Mouse (Mus musculus) heart, adult 2 months (tissue): ENCODE data around the gene Tmem243. TPM values are rescaled to one million over a fixed set of nuclear protein-coding genes. Genes with fewer than 3 reads are reported as not detected.

Source experiments
- DNase-seq, 2 experiments: peaks; one replicate each; pipeline ENCODE4 v3.0.0; 2021
- H3K27ac ChIP-seq: fragments of 200-600 bp; 2 replicates; pipeline ENCODE4 v1.8.1; 2022
- H3K27me3 ChIP-seq: fragments of 200-500 bp; 2 replicates; pipeline ENCODE4 v1.6.1; 2012; ENCODE audit warnings: mild to moderate bottlenecking, low read length, inconsistent platforms, mixed read lengths; ENCODE audit not compliant: control insufficient read depth, insufficient read depth
- H3K36me3 ChIP-seq: fragments of 200-500 bp; 2 replicates; pipeline ENCODE4 v1.6.1; 2012; ENCODE audit warnings: low read length, inconsistent platforms; ENCODE audit not compliant: control insufficient read depth, insufficient read depth
- H3K4me1 ChIP-seq: fragments of 200-500 bp; 2 replicates; pipeline ENCODE4 v1.6.1; 2011; ENCODE audit warnings: low read length; ENCODE audit not compliant: control insufficient read depth, insufficient read depth
- H3K4me3 ChIP-seq: fragments of 200-600 bp; 2 replicates; pipeline ENCODE4 v1.8.1; 2022
- H3K79me2 ChIP-seq: fragments of 200-500 bp; replicated peaks from 2 replicates; pipeline ENCODE4 v1.6.1; 2012; ENCODE audit warnings: mild to moderate bottlenecking, inconsistent platforms, low read length, moderate library complexity, mixed read lengths; ENCODE audit not compliant: control insufficient read depth, insufficient read depth
- H3K9ac ChIP-seq: fragments of 200-500 bp; 2 replicates; pipeline ENCODE4 v1.6.1; 2012; ENCODE audit warnings: low read depth, mild to moderate bottlenecking, control low read depth, inconsistent platforms, low read length, mixed read lengths
- CTCF ChIP-seq: fragments of 200-600 bp; IDR thresholded peaks from 2 replicates; pipeline ENCODE4 v1.8.1; 2022; ENCODE audit warnings: antibody characterized with exemption, mild to moderate bottlenecking, moderate library complexity
- EP300 ChIP-seq: fragments of 200-500 bp; IDR thresholded peaks from 2 replicates; pipeline ENCODE4 v1.6.1; 2011; ENCODE audit warnings: low read depth, low read length, control low read depth; ENCODE audit not compliant: insufficient read depth
- POLR2A ChIP-seq: fragments of 200-500 bp; IDR thresholded peaks from 2 replicates; pipeline ENCODE4 v1.6.1; 2011; ENCODE audit warnings: mild to moderate bottlenecking, low read depth, low read length, control low read depth; ENCODE audit not compliant: insufficient read depth
- WGBS: fragments of 180-500 bp; shearing (Covaris S2); methylation state at CpG from one replicate; pipeline ENCODE4 v1.1.7; 2018; 5-methylcytosine and 5-hydroxymethylcytosine counted together
- intact Hi-C: fragments of 180-260 bp; cut with DNase I; formaldehyde crosslinking; loops from one replicate; pipeline ENCODE4 v1.15.1; 2025
- long read RNA-seq: library from polyadenylated mRNA; stranded (forward); transcript quantifications from one replicate; pipeline ENCODE4 v2.0.0, GENCODE M21; 2021
- polyA plus RNA-seq: library from polyadenylated mRNA; depleted of rRNA; stranded (reverse); fragments of >200 nt; gene quantifications from 2 replicates; pipeline ENCODE4 v1.2.3, GENCODE M21; 2012; rRNA removed
- total RNA-seq, 2 experiments: library from RNA; stranded (reverse); gene quantifications; 2 replicates each; pipeline ENCODE4 v1.2.3; 2021

The Tmem243 gene
- total RNA-seq (1 to 10 TPM; 8.1 to 9.8 TPM), polyA plus RNA-seq (14.0 and 18.2 TPM in 2 replicates)
- long read RNA-seq, full-length matches to known transcripts: 16 of 17 reads
- long read RNA-seq, partial matches to known transcripts: 0 of 17 reads
- long read RNA-seq, other reads (novel, unspliced or antisense): 1 of 17 reads

DNA sequence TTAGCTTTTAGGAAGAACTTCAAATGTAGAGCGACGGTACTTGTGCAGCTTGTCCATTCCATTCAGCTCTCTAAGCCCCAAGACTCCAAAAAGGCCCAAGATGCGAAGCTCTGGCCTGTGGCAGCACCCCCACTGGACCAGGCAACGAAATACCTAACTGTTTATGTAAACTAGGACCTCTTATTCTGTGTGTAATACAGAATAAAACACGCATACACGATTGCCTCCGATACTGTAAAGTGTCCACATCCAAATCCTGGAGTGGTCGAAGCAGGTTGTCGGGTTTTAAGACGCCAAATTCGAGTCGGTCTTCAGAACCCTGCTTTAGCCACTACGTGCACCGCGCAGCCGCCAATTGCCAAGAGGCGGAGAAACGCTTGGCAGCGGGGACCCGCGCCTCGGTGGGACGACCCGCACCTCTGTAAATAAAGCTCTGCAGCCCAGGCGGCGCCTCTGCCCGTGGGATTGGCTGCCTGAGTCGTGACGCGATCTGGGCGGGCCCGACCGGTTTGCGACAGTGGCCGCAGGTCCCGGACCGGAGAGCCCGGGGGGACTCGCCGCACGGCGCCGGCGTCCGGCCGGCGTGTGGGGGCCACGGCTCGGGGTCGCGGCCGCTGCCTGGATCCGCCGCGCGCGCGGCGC lies at the start of gene Tmem243:
Gene Tmem243, plus strand, starts transcription at position 462 of the 642 bp plus-strand sequence.
- no peaks in the 10 kb centered on the region for H3K27me3 ChIP-seq
- peak within 1 kb of the TSS; percentile 91 for H3K9ac ChIP-seq
- peaks cover 4% of the 10 kb centered on the region; the same call in 1 of the 2 replicates for H3K4me1 ChIP-seq
- no peaks in the 10 kb centered on the region for H3K79me2 ChIP-seq
- intact Hi-C loops: loop anchor here (1.0 to 5.0 kb wide), 2 partner anchors 61 to 103 kb away; partner anchors contain the start of genes Crot and Dmtf1
- under 1% methylated on average over 59 of the region's 59 CpGs for WGBS
- TF ChIP-seq POLR2A (peak; percentile 71), EP300 (no peak), CTCF (peak; percentile 17; the same call in 1 of the 2 replicates)
- peak within 1 kb of the TSS; percentile 87 for H3K4me3 ChIP-seq
- DNase-seq: peak; percentile 93 to 96
- peak within 1 kb of the TSS; percentile 85 for H3K27ac ChIP-seq
- 0 out of 2 replicates have a peak, but pooled peaks cover 1% of the 10 kb centered on the region for H3K36me3 ChIP-seq

- Histone ChIP-seq H3K4me3 (no peak overlapping the region), H3K9ac (no peak overlapping the region), H3K79me2 (no peaks in the 10 kb centered on the region), H3K27me3 (no peaks in the 10 kb centered on the region), H3K27ac (no peak overlapping the region), H3K4me1 (no peaks in the 10 kb centered on the region), H3K36me3 (no peaks in the 10 kb centered on the region)
- 11% methylated on average over 3 of the region's 3 CpGs for WGBS
- TF ChIP-seq EP300 (no peak), POLR2A (no peak), CTCF (peak; percentile 98)
- intact Hi-C loops: loop anchor here (10.0 kb wide), 2 partner anchors 111 to 191 kb away; no protein-coding TSS in a partner anchor
- DNase-seq: peak; percentile 41 to 42
Observed at GRCm38 (mm10) chr5:9056020-9056660, 44.3 kb upstream of the Tmem243 start.

DNA sequence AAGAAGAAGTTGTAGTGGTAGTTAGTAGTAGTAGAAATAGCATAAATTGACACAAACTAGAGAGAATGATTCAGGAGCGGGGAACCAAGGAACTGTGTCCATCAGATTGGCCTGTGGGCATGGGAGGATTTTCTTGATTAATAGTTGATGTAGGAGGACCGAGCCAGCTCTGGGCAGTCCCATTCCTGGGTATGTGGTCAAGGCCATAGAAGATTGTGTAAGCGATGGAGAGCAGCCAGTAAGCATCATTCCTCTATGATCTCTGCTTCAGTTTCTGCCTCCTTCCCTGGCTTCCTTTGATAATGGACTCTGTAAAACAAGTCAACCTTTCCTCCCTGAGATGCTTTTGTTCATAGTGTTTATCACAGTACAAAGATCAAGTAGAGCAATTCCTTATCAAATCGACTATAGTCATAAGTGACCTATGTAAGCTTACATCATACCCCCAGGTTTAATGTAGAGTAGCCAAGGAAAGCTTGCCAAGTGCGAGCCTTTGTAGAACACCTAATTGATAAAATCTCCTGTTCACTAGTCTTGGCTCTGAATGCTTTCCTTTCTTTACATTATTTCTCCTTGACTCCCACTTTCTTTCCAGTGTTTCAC lies 43.1 kb upstream of the Tmem243 start:
- no peaks in the 10 kb centered on the region for H3K36me3 ChIP-seq
- no peak overlapping the region for H3K4me3 ChIP-seq
- H3K4me1 ChIP-seq: no peaks in the 10 kb centered on the region
- H3K27me3 ChIP-seq: no peaks in the 10 kb centered on the region
- no peak for DNase-seq
- intact Hi-C loops: loop anchor here (10.0 kb wide), 2 partner anchors 113 to 193 kb away; no protein-coding TSS in a partner anchor
- 70% methylated on average over 5 of the region's 5 CpGs for WGBS
- no peak overlapping the region for H3K9ac ChIP-seq
- TF ChIP-seq EP300 (no peak), POLR2A (no peak), CTCF (no peak)
- H3K79me2 ChIP-seq: no peaks in the 10 kb centered on the region
- no peak overlapping the region for H3K27ac ChIP-seq

DNA sequence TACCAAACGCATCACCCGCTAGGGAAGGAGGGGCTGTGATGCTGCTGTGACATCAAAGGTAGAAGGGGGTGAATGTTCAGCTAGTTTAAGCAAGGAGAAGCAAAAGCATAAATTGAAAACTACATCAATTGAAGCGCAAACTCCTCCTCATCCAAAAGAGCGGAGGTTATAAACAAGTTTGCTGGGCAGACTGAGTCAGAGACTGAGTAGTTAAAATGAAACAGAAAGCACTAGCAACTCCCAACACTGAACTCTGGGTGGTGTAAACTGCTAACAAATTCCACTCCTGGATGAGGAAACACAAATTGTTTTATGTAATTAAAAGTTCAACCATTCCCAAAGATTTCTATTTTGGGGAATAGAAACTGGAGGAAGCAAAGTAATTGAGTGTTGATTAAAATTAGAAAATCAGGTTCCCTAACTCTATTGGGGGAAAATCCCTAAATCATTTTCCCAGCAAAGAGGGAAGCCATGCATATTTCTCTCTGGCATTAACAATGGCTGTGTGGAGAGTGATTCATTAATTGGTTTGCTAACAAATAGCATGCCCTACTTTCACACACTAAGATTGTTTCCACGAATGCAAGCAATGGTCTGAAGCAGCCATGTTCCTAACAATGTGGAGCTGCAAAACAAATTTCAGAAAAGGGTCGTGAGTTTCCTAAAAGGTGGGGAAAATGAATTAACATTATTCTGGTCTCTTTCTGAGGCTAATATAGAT lies 41.0 kb upstream of the Tmem243 start:
- 69% methylated on average over 6 of the region's 6 CpGs for WGBS
- H3K4me1 ChIP-seq: no peaks in the 10 kb centered on the region
- TF ChIP-seq POLR2A (no peak), CTCF (peak; percentile 48)
- H3K79me2 ChIP-seq: no peaks in the 10 kb centered on the region
- H3K36me3 ChIP-seq: no peaks in the 10 kb centered on the region
- intact Hi-C loops: loop anchor here (10.0 kb wide), 2 partner anchors 115 to 195 kb away; no protein-coding TSS in a partner anchor
- H3K27ac ChIP-seq: no peak overlapping the region
- no peaks in the 10 kb centered on the region for H3K27me3 ChIP-seq
- no peak overlapping the region for H3K9ac ChIP-seq
- no peak for DNase-seq
- no peak overlapping the region for H3K4me3 ChIP-seq

- Histone ChIP-seq H3K36me3 (no peaks in the 10 kb centered on the region), H3K9ac (no peak overlapping the region), H3K79me2 (no peaks in the 10 kb centered on the region), H3K4me3 (no peak overlapping the region), H3K27me3 (no peaks in the 10 kb centered on the region), H3K4me1 (no peaks in the 10 kb centered on the region), H3K27ac (no peak overlapping the region)
- WGBS: 80% methylated on average over 14 of the region's 14 CpGs
- no peak for DNase-seq
- TF ChIP-seq CTCF (no peak), POLR2A (no peak), EP300 (no peak)
- intact Hi-C loops: no loop called here
Observed at GRCm38 (mm10) chr5:9060228-9060627, 40.2 kb upstream of the Tmem243 start.
